ENCODE assay signal across 8 mouse cellular contexts in the genomic region with DNA sequence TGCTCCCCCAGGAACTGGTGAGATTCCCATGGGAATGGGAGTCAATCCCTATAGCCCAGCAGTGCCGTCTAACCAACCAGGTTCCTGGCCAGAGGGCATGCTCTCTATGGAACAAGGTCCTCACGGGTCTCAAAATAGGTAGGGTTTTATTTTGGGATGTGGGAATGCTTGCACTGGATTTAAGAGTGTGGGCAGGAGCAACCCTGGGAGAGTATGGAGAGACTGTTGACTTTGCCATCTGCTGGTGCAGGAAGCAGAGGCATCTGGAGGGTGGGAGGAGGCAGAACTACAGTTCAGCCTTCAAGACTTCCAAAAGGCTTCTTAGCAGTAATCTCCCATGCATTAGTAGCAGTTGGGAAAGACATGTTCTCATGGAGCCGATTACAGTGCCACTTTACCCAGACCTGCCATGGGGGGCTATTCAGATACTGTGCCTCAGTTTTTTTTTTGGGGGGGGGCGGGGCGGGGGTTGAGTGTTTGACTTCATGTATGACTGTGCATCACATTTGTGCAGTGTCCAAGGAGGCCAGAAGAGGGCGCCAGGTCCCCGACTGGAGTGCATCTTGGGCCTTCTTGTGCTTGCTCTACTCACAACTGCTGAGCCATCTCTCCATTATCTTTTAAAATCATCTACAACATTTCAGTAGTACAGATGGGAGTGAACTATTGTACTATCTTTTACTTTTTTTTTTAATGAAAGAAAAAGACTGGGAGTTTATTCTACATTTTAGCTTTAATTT.
DNase-seq lines count a peak whose midpoint lies in the region; ATAC-seq and TF ChIP-seq lines count a peak whose summit lies in the region.

No protein-coding gene starts in this region.

- no peaks in the 10 kb centered on the region for H3K4me1 ChIP-seq in midbrain, postnatal 0 days (ENCODE audit: insufficient read depth, low read length)
- H3K4me1 ChIP-seq in midbrain, embryonic 13.5 days (replicated peaks), result no peaks in the 10 kb centered on the region

- no peak for ATAC-seq in midbrain, postnatal 0 days (ENCODE audit: low FRiP score)
- ATAC-seq in midbrain, embryonic 13.5 days, result no peak

- intact Hi-C loops in left cerebral cortex, postnatal 25 days (cut with DNase I), result no loop called here

- WGBS in midbrain, postnatal 0 days, result 80% methylated on average over 7 of the region's 7 CpGs
- WGBS in midbrain, embryonic 13.5 days, result 84% methylated on average over 7 of the region's 7 CpGs

- no peak overlapping the region for H3K27ac ChIP-seq in midbrain, postnatal 0 days (ENCODE audit: low read depth, low read length)
- H3K27ac ChIP-seq in midbrain, embryonic 13.5 days, result no peak overlapping the region

- H3K4me3 ChIP-seq in midbrain, postnatal 0 days (ENCODE audit: low read depth, low read length), result no peak overlapping the region
- H3K4me3 ChIP-seq in midbrain, embryonic 13.5 days (replicated peaks), result no peak overlapping the region

- H3K4me2 ChIP-seq in midbrain, postnatal 0 days (ENCODE audit: low read depth, low read length, poor library complexity, severe bottlenecking), result no peak overlapping the region
- H3K4me2 ChIP-seq in midbrain, embryonic 13.5 days (replicated peaks), result no peak overlapping the region

- DNase-seq in frontal cortex, adult 2 months (ENCODE audit: extremely low spot score in 1 of 2, low spot score in 1 of 2), result peak; percentile 75 to 87
- no peak for DNase-seq in frontal cortex, postnatal 25 days (ENCODE audit: low spot score in 2 of 2)
- peak; percentile 34 for DNase-seq in midbrain, postnatal 0 days (ENCODE audit: low spot score)
- peak; percentile 28 for DNase-seq in c-Kit-positive CD71-positive TER-119-positive erythroid progenitor cells, embryonic 14.5 days (ENCODE audit: low spot score)
- peak; percentile 55 to 95 for DNase-seq in left cerebral cortex, postnatal 25 days (ENCODE audit: low spot score in 2 of 2)
- DNase-seq in right cerebral cortex, postnatal 25 days, result peak; percentile 69
- no peak for DNase-seq in urinary bladder, postnatal 10 days (ENCODE audit: low spot score)

- H3K9me3 ChIP-seq in midbrain, postnatal 0 days (ENCODE audit: low read length), result no peaks in the 10 kb centered on the region
- no peaks in the 10 kb centered on the region for H3K9me3 ChIP-seq in midbrain, embryonic 13.5 days

- no peaks in the 10 kb centered on the region for H3K27me3 ChIP-seq in midbrain, postnatal 0 days (ENCODE audit: insufficient read depth, low read length)
- H3K27me3 ChIP-seq in midbrain, embryonic 13.5 days, result no peaks in the 10 kb centered on the region

- peak; percentile 68 for TF ChIP-seq CTCF in midbrain, postnatal 0 days (IDR thresholded peaks at IDR 0.05)

- no peak overlapping the region for H3K9ac ChIP-seq in midbrain, postnatal 0 days (replicated peaks; ENCODE audit: low read length, poor library complexity, severe bottlenecking)
- H3K9ac ChIP-seq in midbrain, embryonic 13.5 days (replicated peaks), result no peak overlapping the region

- H3K36me3 ChIP-seq in midbrain, postnatal 0 days (ENCODE audit: insufficient read depth, low read length), result peaks cover 51% of the 10 kb centered on the region
- peaks cover 86% of the 10 kb centered on the region for H3K36me3 ChIP-seq in midbrain, embryonic 13.5 days

Comparison
In these comparisons a context has a peak if more than half of its experiments do, and no peak if none do; other contexts are left out.
1. DNase-seq: peak in frontal cortex, adult 2 months (2 of 2), midbrain, postnatal 0 days (single experiment), c-Kit-positive CD71-positive TER-119-positive erythroid progenitor cells, embryonic 14.5 days (single experiment), left cerebral cortex, postnatal 25 days (2 of 2) and right cerebral cortex, postnatal 25 days (single experiment); none in frontal cortex, postnatal 25 days (0 of 2) and urinary bladder, postnatal 10 days (single experiment).